Mouse (Mus musculus) CH12.LX (cell line): ENCODE measurements around the gene Rgs16.

Source experiments
- EP300 ChIP-seq: IDR thresholded peaks from 2 replicates; pipeline ENCODE4 v1.6.1; 2011; ENCODE audit warnings: low read length, improper control_type of control experiment
- MXI1 ChIP-seq: IDR thresholded peaks from 2 replicates; pipeline ENCODE4 v1.6.1; 2011; ENCODE audit warnings: mild to moderate bottlenecking, low read depth, low read length, improper control_type of control experiment
- POLR2A ChIP-seq: IDR thresholded peaks from 2 replicates; pipeline ENCODE4 v1.6.1; 2011; ENCODE audit warnings: low read depth, mild to moderate bottlenecking, improper control_type of control experiment, low read length
- POLR2AphosphoS2 ChIP-seq: IDR thresholded peaks from 2 replicates; pipeline ENCODE4 v1.6.1; 2011; ENCODE audit warnings: low read depth, low read length, improper control_type of control experiment
- TCF12 ChIP-seq: IDR thresholded peaks from 2 replicates; pipeline ENCODE4 v1.6.1; 2014; ENCODE audit warnings: low read depth, mild to moderate bottlenecking, inconsistent platforms, low read length, improper control_type of control experiment
- ZMIZ1 ChIP-seq: IDR thresholded peaks from 2 replicates; pipeline ENCODE4 v1.6.1; 2012; ENCODE audit warnings: low read depth, mild to moderate bottlenecking, inconsistent platforms, low read length, improper control_type of control experiment

DNA sequence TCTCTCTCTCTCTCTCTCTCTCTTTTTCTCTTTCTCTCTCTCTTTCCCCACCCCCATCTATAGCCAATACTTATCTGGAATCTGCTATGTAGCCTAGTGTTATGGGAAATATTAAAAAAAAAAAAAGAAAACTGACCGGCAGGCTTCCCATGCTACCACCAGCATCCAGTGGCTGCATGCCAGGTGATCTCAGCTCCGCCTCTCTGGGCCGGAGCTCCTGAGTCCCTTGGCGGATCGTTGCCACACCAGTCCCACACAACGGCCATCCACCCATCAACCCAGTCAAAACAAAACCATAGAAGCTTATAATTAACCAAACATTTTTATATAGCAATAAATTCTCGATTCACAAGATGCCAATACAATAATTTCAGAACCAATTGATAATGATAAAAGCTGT is 19.2 kb upstream of the Rgs16 start:
- TF ChIP-seq ZMIZ1, result no peak
- no peak for TF ChIP-seq EP300
- TF ChIP-seq POLR2A, result no peak
- no peak for TF ChIP-seq POLR2AphosphoS2
- TF ChIP-seq TCF12, result no peak
- no peak for TF ChIP-seq MXI1
